Mouse (Mus musculus): Measurements from ENCODE around the gene Eva1c.

DNA sequence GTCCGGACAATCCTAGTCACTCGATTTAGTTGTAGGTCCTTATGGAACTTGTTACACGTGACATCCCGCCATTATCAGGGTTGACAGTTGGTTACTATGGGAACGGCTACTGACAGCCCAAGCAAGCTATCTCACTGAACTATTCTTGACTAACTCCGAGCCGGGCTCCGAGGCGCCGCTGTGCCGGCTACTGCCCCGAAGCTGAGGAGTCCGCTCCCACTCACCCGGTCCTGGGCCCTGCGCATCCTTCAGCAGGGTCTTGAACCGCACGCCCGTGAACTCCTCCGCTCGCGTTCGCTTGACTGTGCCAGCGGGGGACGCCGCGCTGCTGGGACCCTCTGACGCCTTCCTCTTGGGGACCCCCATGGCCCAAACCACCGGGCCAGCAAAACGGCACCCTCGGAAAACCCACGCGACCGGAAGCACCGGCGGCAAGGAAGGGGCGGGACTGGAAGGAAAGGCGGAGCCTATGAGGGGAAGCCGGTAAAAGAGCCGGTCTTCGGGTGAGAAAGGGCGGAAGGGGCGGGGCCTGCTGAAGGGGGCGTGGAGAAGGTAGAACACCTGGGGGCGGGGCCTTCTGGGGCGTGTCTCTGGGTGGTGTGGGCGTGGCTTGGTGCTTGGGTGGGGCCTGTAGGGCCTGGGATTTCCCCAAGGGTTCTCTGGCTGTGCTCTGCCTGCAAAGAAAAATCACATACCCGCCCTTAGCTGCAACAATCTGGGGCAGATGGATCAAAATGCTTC lies 16.4 kb upstream of the Eva1c start, which contains the start of gene Urb1:
- TF ChIP-seq CTCF (IDR thresholded peaks at IDR 0.05; ENCODE audit: extremely low read depth, insufficient read depth, insufficient read length, insufficient replicate concordance), result no peak
- TF ChIP-seq POLR2A (IDR thresholded peaks at IDR 0.05; ENCODE audit: low read depth, low read length), result no peak

Data from spleen, adult 2 months (tissue).